Mouse (Mus musculus) small intestine, adult 2 months (tissue): ENCODE measurements around the gene Cyp2d11. TPM values are rescaled to one million over a fixed set of nuclear protein-coding genes. Genes with fewer than 3 reads are reported as not detected.

ENCODE experiments used
- H3K27ac ChIP-seq: fragments of 200-500 bp; 2 replicates; pipeline ENCODE4 v1.5.1; 2012; ENCODE audit warnings: low read depth, low read length, control low read depth, inconsistent platforms; ENCODE audit not compliant: insufficient read depth
- H3K27me3 ChIP-seq: fragments of 200-500 bp; 2 replicates; pipeline ENCODE4 v1.6.1; 2012; ENCODE audit warnings: mild to moderate bottlenecking, moderate library complexity, low read length, inconsistent platforms; ENCODE audit not compliant: control insufficient read depth, insufficient read depth
- H3K36me3 ChIP-seq: fragments of 200-500 bp; 2 replicates; pipeline ENCODE4 v1.6.1; 2012; ENCODE audit warnings: mild to moderate bottlenecking, low read length, control low read depth, inconsistent platforms; ENCODE audit not compliant: control insufficient read depth, insufficient read depth
- H3K4me1 ChIP-seq: fragments of 200-500 bp; 2 replicates; pipeline ENCODE4 v1.6.1; 2012; ENCODE audit warnings: low read length, inconsistent platforms, mixed read lengths; ENCODE audit not compliant: control insufficient read depth, insufficient read depth, insufficient read length
- H3K4me3 ChIP-seq: fragments of 200-500 bp; 2 replicates; pipeline ENCODE4 v1.5.1; 2012; ENCODE audit warnings: low read depth, mild to moderate bottlenecking, control low read depth, inconsistent platforms, low read length, moderate library complexity
- CTCF ChIP-seq: fragments of 200-500 bp; IDR thresholded peaks from 2 replicates; pipeline ENCODE4 v1.5.1; 2012; ENCODE audit warnings: low read depth, mild to moderate bottlenecking, control low read depth, inconsistent platforms, low read length, moderate library complexity, mixed read lengths; ENCODE audit not compliant: insufficient replicate concordance, insufficient read length; ENCODE audit errors: extremely low read depth
- POLR2A ChIP-seq: fragments of 200-500 bp; IDR thresholded peaks from 2 replicates; pipeline ENCODE4 v1.6.1; 2012; ENCODE audit warnings: low read depth, mild to moderate bottlenecking, control low read depth, inconsistent platforms, low read length, moderate library complexity
- whole genome bisulfite sequencing: fragments of 180-500 bp; shearing (Covaris S2); methylation state at CpG from one replicate; pipeline ENCODE4 v1.1.7; 2018; 5-methylcytosine and 5-hydroxymethylcytosine counted together
- polyA plus RNA-seq: library from polyadenylated mRNA; depleted of rRNA; stranded (reverse); fragments of >200 nt; gene quantifications from 2 replicates; pipeline ENCODE4 v1.2.3, GENCODE M21; 2012

Cyp2d11 gene
- polyA plus RNA-seq, 1 experiment: not detected

- WGBS: 82% methylated on average over 6 of the region's 6 CpGs
- TF ChIP-seq POLR2A (no peak), CTCF (no peak)
- Histone ChIP-seq H3K4me1 (peaks cover 34% of the 10 kb centered on the region), H3K27me3 (0 out of 2 replicates have a peak, but pooled peaks cover 3% of the 10 kb centered on the region), H3K27ac (no peak overlapping the region), H3K4me3 (no peak overlapping the region), H3K36me3 (peaks cover 21% of the 10 kb centered on the region)
Measured at GRCm38 (mm10) chr15:82344971-82345370, 48.9 kb downstream of the Cyp2d11 start.

DNA sequence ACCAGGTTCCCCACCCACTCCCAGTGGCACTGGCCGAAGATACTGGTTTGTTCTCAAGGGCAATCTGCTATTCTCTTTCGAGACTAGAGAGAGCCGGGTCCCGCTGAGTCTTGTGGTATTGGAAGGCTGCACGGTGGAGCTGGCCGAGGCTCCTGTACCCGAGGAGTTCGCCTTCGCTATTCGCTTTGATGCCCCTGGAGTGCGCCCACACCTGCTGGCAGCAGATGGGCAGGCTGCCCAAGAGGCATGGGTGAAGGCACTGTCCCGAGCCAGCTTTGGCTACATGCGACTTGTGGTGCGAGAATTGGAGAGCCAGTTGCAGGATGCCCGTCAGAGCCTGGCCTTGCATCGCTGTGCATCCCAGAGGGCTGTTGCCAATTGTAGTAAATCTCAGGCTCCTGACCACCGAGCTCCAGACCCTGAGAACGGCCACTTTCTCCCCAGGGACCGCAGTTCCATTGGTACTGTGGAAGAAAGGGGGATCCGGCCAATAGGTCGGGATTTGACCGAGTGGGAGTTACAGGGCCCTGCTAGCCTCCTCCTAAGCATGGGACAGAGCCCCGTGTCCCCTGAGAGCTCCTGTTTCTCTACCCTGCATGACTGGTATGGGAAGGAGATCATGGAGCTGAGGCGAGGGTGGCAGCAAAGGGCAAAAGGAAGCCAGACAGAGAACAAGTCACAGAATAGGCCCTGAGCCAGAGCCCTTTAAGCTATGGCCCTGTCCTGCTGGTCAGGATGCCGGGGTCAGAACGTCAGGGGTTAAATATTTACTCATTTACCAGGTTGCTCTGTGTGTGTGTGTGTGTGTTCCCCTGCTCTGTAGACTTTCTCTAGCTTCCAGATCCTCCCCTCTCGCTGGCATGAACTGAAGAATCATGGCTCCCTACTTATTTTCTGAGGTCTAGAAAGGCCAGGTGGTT, 50.2 kb downstream of the Cyp2d11 start:
- H3K27me3 ChIP-seq: 0 out of 2 replicates have a peak, but pooled peaks cover 3% of the 10 kb centered on the region
- H3K36me3 ChIP-seq: peaks cover 9% of the 10 kb centered on the region
- TF ChIP-seq CTCF (no peak), POLR2A (no peak)
- H3K4me3 ChIP-seq: no peak overlapping the region
- WGBS: 83% methylated on average over 27 of the region's 27 CpGs
- peaks cover 26% of the 10 kb centered on the region for H3K4me1 ChIP-seq
- no peak overlapping the region for H3K27ac ChIP-seq

DNA sequence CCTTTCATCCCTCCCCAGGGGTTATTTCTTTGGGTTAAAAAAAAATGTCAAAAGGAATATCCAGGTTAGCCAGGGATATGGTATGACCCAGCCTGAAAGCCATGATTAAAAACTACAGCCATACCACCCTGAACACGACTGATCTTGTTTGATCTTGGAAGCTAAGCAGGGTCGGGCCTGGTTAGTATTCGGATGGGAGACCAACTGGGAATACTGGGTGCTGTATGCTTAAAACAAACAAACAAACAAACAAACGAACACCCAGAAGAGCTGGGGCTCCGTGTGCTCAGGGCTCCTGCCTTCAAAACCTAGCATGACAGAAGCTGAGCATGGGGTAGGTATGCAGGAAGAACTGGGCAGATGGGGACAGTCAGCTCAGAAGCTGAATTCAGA, 51.3 kb downstream of the Cyp2d11 start:
- WGBS: 71% methylated on average over 5 of the region's 5 CpGs
- no peak overlapping the region for H3K27ac ChIP-seq
- peaks cover 21% of the 10 kb centered on the region for H3K4me1 ChIP-seq

GRCm38 (mm10) chr15:82341675-82342542, 51.9 kb downstream of the Cyp2d11 start:
- TF ChIP-seq POLR2A (no peak), CTCF (no peak)
- WGBS: 63% methylated on average over 15 of the region's 15 CpGs
- no peaks in the 10 kb centered on the region for H3K36me3 ChIP-seq
- H3K27ac ChIP-seq: peak overlapping the region; percentile 63
- peaks cover 22% of the 10 kb centered on the region for H3K4me1 ChIP-seq
- peak overlapping the region; percentile 6; the same call in 1 of the 2 replicates for H3K4me3 ChIP-seq
- H3K27me3 ChIP-seq: 0 out of 2 replicates have a peak, but pooled peaks cover 3% of the 10 kb centered on the region

More for the DNA sequence above, 51.3 kb downstream of the Cyp2d11 start:
- TF ChIP-seq CTCF (no peak), POLR2A (no peak)
- Histone ChIP-seq H3K27me3 (0 out of 2 replicates have a peak, but pooled peaks cover 3% of the 10 kb centered on the region), H3K36me3 (no peaks in the 10 kb centered on the region), H3K4me3 (no peak overlapping the region)

DNA sequence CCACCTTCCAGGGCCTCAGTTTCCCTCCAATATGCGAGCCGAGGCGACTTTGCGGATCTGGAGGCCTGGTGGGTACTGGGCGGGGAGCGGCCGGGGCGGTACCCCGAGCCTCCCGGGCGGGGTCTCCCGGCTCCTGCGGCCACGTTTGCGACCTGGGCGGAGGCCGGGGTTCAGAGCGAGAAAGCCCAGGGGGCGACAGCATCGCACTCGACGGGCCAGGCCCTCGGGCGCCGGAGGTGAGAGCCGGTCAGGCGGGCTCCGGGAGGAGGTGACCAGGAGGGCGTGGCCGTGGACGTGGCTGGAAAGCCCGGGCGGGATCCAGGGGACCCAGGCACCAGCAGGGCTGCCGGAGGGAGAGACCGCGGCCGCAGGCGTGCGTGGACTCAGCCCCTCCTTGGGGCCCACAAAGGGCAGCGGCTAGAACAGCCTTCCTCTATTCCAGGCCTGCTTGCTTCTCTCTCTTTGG, 52.8 kb downstream of the Cyp2d11 start:
- Histone ChIP-seq H3K4me1 (peaks cover 22% of the 10 kb centered on the region), H3K27ac (peak overlapping the region; percentile 63), H3K4me3 (peak overlapping the region; percentile 62), H3K36me3 (peaks cover 7% of the 10 kb centered on the region; the same call in 1 of the 2 replicates), H3K27me3 (0 out of 2 replicates have a peak, but pooled peaks cover 3% of the 10 kb centered on the region)
- WGBS: 3% methylated on average over 39 of the region's 40 CpGs
- TF ChIP-seq POLR2A (0 out of 2 replicates have a peak, but pooled peaks have one; percentile 42), CTCF (no peak)

GRCm38 (mm10) chr15:82340414-82341035, 53.3 kb downstream of the Cyp2d11 start:
- Histone ChIP-seq H3K4me1 (peaks cover 22% of the 10 kb centered on the region), H3K27me3 (0 out of 2 replicates have a peak, but pooled peaks cover 3% of the 10 kb centered on the region), H3K4me3 (peak overlapping the region; percentile 62), H3K27ac (0 out of 2 replicates have a peak overlapping the region, but pooled peaks have one; percentile 63), H3K36me3 (peaks cover 13% of the 10 kb centered on the region)
- TF ChIP-seq POLR2A (no peak), CTCF (no peak)
- WGBS: 56% methylated on average over 21 of the region's 21 CpGs
